Mouse (Mus musculus) R1 (cell line): ENCODE results near the gene Scrn3.
A peak's percentile ranks its signal among the peaks of the same experiment; 100 is the strongest.

Experiments
- DNase-seq: peaks from one replicate; pipeline ENCODE4 v3.0.0-alpha.2; 2018; ENCODE audit warnings: low read depth, low spot score

Gene Scrn3

DNA sequence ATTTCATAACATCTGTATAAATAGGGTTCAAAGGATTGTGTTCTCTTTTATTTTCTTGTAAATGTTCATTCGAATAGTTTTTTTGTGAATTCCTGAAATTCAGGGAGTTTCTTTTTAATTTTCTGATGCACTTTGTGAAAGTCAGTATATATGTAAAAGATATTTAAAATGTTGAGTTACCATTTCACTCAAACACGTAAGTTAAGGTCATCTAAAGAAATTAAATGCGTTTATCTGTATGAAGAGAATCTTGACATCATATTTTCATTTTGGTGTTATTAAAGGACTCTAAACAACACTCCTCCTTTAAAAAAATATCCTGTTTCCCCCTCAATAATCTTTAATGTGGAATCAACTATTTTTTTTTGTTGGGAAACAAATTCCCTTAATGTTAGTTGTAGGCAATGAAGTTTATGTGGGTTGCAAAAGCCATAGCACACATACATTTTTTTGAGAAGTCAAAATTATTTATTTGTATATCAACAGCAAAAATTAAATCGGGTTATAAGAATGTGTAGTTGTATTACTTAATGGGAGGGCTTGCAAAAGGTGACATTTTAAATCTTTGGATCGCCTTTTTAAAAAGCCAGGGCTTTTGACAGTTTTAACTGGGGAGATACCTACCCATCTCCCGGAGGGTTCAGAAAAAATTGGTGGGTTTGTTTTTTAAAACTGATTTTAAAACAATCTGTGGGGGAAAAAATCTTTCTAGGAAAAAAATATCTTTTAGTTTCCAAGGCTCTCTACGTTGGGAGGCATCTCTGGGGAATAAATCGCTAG is 37.0 kb upstream of the Scrn3 start:
- DNase-seq: no peak

- peak; percentile 29 for DNase-seq
Measured at GRCm38 (mm10) chr2:73276141-73276571, 36.2 kb upstream of the Scrn3 start.

- DNase-seq: peak; percentile 57
Measured at GRCm38 (mm10) chr2:73277021-73277708, 35.2 kb upstream of the Scrn3 start.

- DNase-seq: peak; percentile 47
Measured at GRCm38 (mm10) chr2:73277709-73278075, 34.7 kb upstream of the Scrn3 start.

DNA sequence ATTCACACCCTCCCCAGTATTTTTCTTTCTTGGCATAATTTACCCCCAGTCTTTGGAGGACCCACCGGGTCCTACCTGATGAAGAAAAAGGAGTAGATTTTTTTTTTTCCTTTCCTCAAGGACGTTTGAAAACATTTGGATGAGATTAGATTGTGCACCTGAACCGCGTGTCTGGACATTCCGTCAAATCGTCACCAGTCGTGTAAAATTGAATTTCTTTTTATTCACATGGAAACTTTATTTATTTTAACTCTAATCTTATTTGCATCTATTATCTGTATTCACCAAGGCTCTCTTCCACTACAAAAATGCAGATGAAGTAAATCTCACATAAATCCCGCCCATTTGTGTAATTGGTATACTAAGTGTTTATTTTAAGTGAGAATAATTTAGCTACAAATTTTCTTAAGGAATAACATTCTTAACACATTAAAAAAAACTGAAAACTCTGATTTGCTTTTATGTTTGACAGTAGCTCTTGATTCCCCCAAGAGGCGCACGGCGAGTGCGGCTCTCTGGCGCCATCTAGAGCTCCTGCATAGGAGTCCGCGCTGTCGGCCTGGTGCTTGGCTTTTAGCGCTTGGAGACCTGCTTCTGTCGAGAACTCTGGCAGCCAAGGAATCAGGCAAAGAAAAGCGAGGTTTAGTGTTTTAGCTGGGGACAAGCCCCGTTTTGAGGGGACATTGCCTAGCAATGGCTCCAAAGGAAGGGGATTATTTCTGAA is 34.1 kb upstream of the Scrn3 start:
- peak; percentile 91 for DNase-seq

- no peak for DNase-seq
Measured at GRCm38 (mm10) chr2:73278869-73279268, 33.5 kb upstream of the Scrn3 start.

DNA sequence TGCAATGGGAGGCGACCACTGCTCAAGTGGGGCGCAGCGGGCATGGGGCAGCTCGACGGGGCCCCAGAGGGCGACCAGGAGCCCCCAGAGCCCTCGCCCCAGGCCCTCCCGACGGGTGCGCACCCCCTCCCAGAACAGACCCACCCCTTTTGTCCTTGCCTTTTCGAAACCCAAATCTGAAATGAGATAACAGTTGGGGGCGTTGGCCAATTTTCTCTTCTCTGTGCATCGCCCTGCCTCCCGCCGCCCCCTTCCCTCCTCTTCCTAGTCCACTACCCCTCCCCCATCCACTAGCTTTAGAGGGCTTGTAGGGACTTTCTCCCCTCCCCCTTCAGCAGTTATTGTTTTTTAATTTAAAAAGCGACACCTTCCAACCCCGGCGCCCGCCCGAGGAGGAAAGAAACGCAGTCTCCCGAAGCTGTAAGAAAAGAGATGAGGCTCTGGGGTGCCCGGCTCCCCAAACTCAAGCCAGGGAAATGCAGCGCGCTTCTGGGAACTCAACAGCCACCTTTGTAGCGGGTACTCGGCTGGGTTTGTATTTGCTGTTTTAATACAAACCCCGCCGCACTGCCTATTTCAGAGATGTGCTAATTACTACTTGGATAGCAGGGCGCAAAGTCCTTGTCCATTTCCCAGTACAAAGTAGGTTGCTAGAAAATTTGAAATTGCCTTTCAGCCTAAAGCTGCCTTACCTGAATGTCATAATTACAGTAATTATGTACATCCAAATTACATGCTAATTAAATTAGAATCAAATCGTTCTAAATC is 32.9 kb upstream of the Scrn3 start:
- DNase-seq: peak; percentile 24

DNA sequence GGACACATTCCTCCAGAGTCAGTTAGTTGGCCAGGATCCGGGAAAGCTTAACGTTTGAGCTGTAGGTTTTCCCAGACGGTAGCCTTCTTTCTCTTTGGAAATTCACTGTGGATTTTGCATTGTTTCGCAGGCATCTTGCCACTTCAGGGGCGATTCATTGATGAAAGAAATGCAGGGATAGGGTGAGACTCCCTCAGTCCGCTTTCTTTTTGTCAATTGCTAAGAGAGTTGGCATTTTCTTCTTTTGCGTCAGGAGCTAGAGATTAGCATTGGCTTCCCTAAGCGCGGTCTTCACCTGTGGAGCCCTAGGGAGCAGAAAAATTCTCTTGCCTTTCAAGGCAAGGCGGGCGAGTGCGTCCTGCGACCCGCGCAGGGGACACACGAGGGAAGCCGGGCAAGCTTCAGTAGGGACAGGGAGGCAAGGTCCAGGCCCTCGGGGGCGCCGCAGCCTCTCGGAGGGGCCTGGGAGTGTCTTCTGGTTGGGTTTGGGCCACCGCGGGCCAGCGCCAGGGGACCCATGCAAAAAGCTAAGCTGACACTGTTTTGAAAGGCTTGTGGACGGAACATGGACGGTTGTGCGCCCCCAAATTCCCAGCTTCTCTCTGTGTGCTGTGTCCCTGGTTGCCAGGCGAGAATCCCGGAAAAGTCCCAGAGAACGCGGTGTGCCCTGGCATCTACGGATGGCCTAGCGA is 31.9 kb upstream of the Scrn3 start:
- peak; percentile 27 for DNase-seq

GRCm38 (mm10) chr2:73281048-73281661 is 31.2 kb upstream of the Scrn3 start:
- DNase-seq: peak; percentile 20

DNA sequence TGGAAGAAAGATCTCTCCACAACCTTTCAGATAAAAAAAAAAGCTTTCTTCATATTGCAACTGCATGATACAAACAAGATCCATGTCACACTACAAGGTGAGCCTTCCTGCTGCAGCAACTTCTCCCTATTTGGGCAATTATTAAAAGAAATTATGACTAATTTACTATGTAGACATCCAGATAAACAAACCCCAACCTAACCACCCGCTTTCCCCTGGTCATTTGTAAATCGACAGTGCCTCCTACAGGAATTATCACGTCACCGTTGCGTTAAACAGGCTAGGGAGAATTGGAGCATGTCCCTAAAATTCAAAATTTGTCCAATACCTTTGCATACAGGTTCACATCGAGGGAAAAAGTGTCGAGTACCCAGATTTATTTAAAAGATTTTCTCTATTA is 30.7 kb upstream of the Scrn3 start:
- peak; percentile 51 for DNase-seq

- peak; percentile 68 for DNase-seq
Measured at GRCm38 (mm10) chr2:73285630-73286029, 26.8 kb upstream of the Scrn3 start.

- no peak for DNase-seq
Measured at GRCm38 (mm10) chr2:73291130-73291529, 21.3 kb upstream of the Scrn3 start.

DNA sequence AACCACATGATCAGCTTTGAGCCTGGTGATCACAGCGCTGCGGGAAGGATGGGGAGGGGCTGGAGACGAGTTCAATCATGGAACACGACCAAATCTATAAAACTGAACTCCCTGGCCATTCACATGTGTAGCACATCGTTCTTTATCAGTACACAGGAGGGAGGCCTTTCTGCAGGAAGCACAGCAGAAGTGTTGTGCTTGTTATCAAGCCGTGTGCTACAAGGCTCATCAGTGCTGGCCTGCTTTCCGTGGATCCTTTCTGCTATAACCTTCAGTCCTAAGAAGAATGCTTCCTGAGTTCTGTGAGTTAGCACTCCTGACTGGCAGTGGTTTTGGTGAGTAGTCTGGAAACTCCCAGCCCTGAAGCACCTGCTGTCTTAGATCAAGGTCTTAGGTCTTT is 17.4 kb upstream of the Scrn3 start:
- DNase-seq: no peak

- no peak for DNase-seq
Measured at GRCm38 (mm10) chr2:73298154-73298553, 14.2 kb upstream of the Scrn3 start.

GRCm38 (mm10) chr2:73298841-73299240 is 13.6 kb upstream of the Scrn3 start:
- DNase-seq: no peak

DNA sequence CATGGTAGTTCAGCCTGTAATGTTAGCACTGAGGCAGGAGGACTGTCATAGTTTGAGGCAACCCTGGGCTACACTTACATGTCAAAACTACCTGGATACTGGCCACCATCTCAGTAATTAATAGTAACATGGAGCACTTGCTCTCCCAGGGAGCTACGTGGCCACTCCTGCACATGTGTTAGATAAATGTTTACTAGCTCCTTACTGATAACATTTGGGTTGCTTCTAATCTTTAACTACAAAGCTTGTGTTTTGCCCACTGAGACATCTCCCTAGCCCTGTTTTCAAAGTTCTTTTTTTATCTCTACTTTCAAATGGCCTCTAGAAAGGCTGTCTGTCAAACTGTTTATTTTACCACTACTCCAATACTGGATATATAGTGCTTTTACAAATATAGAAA is 10.4 kb upstream of the Scrn3 start:
- DNase-seq: no peak

DNA sequence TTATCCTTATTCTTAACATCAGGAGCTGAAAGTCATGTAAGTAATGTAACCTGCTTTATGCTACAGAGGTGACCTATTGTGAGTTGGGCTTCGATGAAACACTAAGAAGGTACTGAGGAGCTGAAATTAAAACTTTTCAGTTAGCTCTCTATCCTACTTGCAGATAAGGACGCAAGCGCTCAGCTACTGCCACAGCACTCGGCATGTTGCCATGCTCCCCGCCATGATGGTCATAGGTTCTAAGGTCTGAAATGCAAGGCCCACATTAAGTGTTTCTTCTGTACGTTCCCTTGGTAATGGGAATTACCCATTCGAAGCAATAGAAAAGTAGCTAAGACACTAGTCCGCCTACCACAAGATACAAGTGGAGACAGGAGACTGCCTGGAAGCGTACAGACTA is 9.7 kb upstream of the Scrn3 start:
- no peak for DNase-seq

DNA sequence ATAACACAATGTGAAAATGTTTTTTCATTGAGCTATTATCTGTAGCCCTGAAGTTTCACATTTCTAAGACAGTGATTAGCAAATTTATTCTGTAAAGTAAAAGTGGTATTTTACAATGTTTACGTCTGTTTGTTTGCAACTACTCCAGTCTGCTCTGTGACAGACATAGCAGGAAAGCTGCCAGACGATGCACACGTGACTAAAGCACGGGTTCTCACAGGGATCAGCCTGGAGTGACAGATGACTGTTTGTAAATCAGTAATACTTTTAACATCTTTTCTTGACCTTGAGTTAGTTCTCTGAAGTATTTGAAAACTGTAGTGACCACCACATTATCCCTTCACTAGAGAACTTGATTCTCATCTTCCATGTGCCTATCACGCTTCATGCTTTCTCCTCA is 7.9 kb upstream of the Scrn3 start:
- no peak for DNase-seq

GRCm38 (mm10) chr2:73306006-73306405 is 6.4 kb upstream of the Scrn3 start:
- DNase-seq: no peak

GRCm38 (mm10) chr2:73313117-73313501 is 708 bp downstream of the Scrn3 start:
- DNase-seq: peak; percentile 56

DNA sequence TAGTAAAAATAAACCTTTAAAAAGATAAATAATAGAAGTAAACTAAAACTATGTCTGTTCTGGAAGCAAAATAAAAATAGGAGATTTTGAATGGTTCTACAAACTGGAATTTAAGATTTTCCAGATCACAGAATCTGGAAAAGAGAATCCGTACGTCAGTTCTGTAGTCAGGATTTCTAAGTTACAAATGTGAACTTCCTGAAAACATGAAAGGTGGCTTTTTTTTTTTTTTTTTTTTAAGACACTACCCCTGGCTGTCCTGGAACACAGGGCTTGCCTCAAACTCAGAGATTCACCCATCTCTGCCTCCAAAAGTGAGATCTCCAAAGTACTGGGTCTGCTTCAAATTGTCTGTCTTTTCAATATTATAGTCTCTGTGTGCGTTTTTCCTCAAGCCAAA is 1.9 kb downstream of the Scrn3 start:
- no peak for DNase-seq
